Mouse (Mus musculus): ENCODE measurements around the gene Kcnab1. TPM values are rescaled to one million over a fixed set of nuclear protein-coding genes. Genes with fewer than 3 reads are reported as not detected.

The Kcnab1 gene
- polyA plus RNA-seq, 1 experiment from 2014 or later, result 3.8 TPM

DNA sequence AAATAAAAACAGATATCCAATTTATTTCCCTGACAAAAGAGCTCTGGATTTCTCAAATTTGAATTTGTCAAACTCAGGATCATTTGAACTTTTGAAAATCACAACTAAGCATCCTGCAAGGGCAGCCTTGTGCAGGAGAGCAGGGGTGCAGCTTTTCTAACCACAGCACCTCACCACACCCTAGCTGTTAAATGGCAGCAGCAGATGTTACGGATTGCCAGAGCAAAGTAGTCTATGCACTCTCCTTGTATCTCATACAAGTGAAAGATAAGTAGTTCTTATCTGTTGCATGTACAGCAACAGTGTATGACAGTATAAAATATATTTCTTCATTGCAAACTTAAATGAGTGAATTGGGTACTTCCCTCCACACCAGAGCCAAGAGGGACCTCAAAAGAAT lies 20.4 kb downstream of the Kcnab1 start:
- Histone ChIP-seq H3K4me3 (replicated peaks; ENCODE audit: low read length) (no peak overlapping the region), H3K9me3 (replicated peaks; ENCODE audit: control insufficient read depth, low read length) (no peaks in the 10 kb centered on the region), H3K9ac (ENCODE audit: low read length) (no peak overlapping the region), H3K27me3 (ENCODE audit: control insufficient read depth, insufficient read depth, low read length) (no peaks in the 10 kb centered on the region), H3K36me3 (ENCODE audit: control insufficient read depth, insufficient read depth, low read length) (no peaks in the 10 kb centered on the region), H3K4me1 (ENCODE audit: control insufficient read depth, insufficient read depth, low read length) (no peaks in the 10 kb centered on the region), H3K27ac (ENCODE audit: low read length) (no peak overlapping the region), H3K4me2 (ENCODE audit: low read depth, low read length) (no peak overlapping the region)
- WGBS, result 84% methylated on average over 1 of the region's 1 CpGs
- ATAC-seq (ENCODE audit: insufficient read depth, low FRiP score), result no peak

DNA sequence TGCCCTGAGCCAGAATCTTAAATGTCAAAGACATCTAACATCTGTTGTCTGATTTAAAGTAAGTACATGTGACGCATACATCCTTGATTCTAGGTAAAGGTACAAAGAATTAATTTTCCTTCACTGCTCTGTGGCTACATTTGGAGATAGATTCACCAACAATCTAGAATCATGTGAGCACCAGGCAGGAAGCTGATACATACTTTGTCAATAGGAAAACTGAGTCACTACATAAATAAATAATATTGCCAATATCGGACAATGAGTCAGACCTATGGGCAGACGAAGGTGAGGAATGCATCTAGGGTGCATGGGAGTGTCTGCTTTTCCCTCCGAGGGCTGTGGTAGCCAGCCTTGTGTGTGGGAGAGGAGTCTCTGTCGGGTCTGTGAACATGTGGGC lies 25.7 kb downstream of the Kcnab1 start:
- ATAC-seq (ENCODE audit: insufficient read depth, low FRiP score), result no peak

DNA sequence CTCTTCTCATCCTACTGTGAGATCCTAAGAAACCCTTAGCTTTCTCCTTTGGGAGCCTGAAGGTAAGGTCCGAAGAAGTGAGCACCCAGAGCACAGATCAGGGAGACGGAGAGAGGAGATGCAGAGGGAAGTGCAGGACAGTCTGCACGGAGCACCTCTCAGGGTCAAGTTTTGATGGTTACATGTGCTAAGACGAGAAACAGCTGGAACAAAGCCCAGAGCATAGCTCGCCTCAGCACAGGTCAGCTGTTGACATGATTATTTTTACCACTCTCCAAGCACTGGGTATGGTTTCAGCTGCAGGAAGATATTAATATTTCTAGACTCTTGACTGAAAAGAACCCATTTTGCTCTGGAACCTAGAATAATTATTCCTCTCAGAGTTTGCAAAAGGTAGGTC lies 27.7 kb downstream of the Kcnab1 start:
- no peak overlapping the region for H3K9ac ChIP-seq (ENCODE audit: low read length)
- no peaks in the 10 kb centered on the region for H3K9me3 ChIP-seq (replicated peaks; ENCODE audit: control insufficient read depth, low read length)
- H3K36me3 ChIP-seq (ENCODE audit: control insufficient read depth, insufficient read depth, low read length), result no peaks in the 10 kb centered on the region
- no peak overlapping the region for H3K4me3 ChIP-seq (replicated peaks; ENCODE audit: low read length)
- no peak overlapping the region for H3K27ac ChIP-seq (ENCODE audit: low read length)
- H3K27me3 ChIP-seq (ENCODE audit: control insufficient read depth, insufficient read depth, low read length), result no peaks in the 10 kb centered on the region
- no peak for ATAC-seq (ENCODE audit: insufficient read depth, low FRiP score)
- no peak overlapping the region for H3K4me2 ChIP-seq (ENCODE audit: low read depth, low read length)
- WGBS, result 64% methylated on average over 5 of the region's 5 CpGs
- no peaks in the 10 kb centered on the region for H3K4me1 ChIP-seq (ENCODE audit: control insufficient read depth, insufficient read depth, low read length)

More for the DNA sequence above, 25.7 kb downstream of the Kcnab1 start:
- H3K9ac ChIP-seq (ENCODE audit: low read length), result no peak overlapping the region
- no peak overlapping the region for H3K4me2 ChIP-seq (ENCODE audit: low read depth, low read length)
- H3K9me3 ChIP-seq (replicated peaks; ENCODE audit: control insufficient read depth, low read length), result no peaks in the 10 kb centered on the region
- H3K27me3 ChIP-seq (ENCODE audit: control insufficient read depth, insufficient read depth, low read length), result no peaks in the 10 kb centered on the region
- WGBS, result 65% methylated on average over 5 of the region's 5 CpGs
- H3K27ac ChIP-seq (ENCODE audit: low read length), result no peak overlapping the region
- H3K4me3 ChIP-seq (replicated peaks; ENCODE audit: low read length), result no peak overlapping the region
- no peaks in the 10 kb centered on the region for H3K4me1 ChIP-seq (ENCODE audit: control insufficient read depth, insufficient read depth, low read length)
- no peaks in the 10 kb centered on the region for H3K36me3 ChIP-seq (ENCODE audit: control insufficient read depth, insufficient read depth, low read length)

GRCm38 (mm10) chr3:65138739-65139138 lies 29.6 kb downstream of the Kcnab1 start:
- Histone ChIP-seq H3K4me3 (replicated peaks; ENCODE audit: low read length) (no peak overlapping the region), H3K4me2 (ENCODE audit: low read depth, low read length) (no peak overlapping the region), H3K27me3 (ENCODE audit: control insufficient read depth, insufficient read depth, low read length) (no peaks in the 10 kb centered on the region), H3K9me3 (replicated peaks; ENCODE audit: control insufficient read depth, low read length) (no peaks in the 10 kb centered on the region), H3K9ac (ENCODE audit: low read length) (no peak overlapping the region), H3K4me1 (ENCODE audit: control insufficient read depth, insufficient read depth, low read length) (no peaks in the 10 kb centered on the region), H3K36me3 (ENCODE audit: control insufficient read depth, insufficient read depth, low read length) (no peaks in the 10 kb centered on the region), H3K27ac (ENCODE audit: low read length) (no peak overlapping the region)
- 68% methylated on average over 3 of the region's 3 CpGs for WGBS
- ATAC-seq (ENCODE audit: insufficient read depth, low FRiP score), result no peak

DNA sequence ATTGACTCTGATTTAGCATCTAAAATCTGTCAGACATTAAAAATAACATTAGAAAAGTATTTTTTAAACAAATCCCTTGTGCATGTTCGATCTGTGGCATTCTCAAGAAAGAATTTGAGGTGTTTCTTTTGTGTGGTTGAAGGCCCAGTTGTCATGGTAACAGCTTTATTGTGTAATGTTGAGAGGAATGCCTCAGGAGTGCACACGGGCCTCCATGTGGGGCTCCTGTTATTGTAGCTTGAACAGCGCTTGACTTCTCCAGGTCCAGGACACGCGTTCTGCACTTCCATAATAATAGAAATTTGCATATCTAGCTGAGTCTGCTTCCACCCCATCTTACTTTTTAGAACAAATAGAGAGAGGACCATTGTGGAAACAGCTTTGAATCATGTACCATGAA lies 36.0 kb downstream of the Kcnab1 start:
- no peaks in the 10 kb centered on the region for H3K4me1 ChIP-seq (ENCODE audit: control insufficient read depth, insufficient read depth, low read length)
- no peaks in the 10 kb centered on the region for H3K27me3 ChIP-seq (ENCODE audit: control insufficient read depth, insufficient read depth, low read length)
- H3K4me3 ChIP-seq (replicated peaks; ENCODE audit: low read length), result no peak overlapping the region
- H3K9me3 ChIP-seq (replicated peaks; ENCODE audit: control insufficient read depth, low read length), result no peaks in the 10 kb centered on the region
- H3K4me2 ChIP-seq (ENCODE audit: low read depth, low read length), result no peak overlapping the region
- no peak for ATAC-seq (ENCODE audit: insufficient read depth, low FRiP score)
- H3K36me3 ChIP-seq (ENCODE audit: control insufficient read depth, insufficient read depth, low read length), result no peaks in the 10 kb centered on the region
- 69% methylated on average over 5 of the region's 5 CpGs for WGBS
- no peak overlapping the region for H3K27ac ChIP-seq (ENCODE audit: low read length)
- H3K9ac ChIP-seq (ENCODE audit: low read length), result no peak overlapping the region

- 85% methylated on average over 1 of the region's 1 CpGs for WGBS
Measured at GRCm38 (mm10) chr3:65151808-65152207, 42.6 kb downstream of the Kcnab1 start.

GRCm38 (mm10) chr3:65172964-65173363 lies 63.8 kb downstream of the Kcnab1 start:
- Histone ChIP-seq H3K4me2 (ENCODE audit: low read depth, low read length) (no peak overlapping the region), H3K9me3 (replicated peaks; ENCODE audit: control insufficient read depth, low read length) (no peaks in the 10 kb centered on the region), H3K36me3 (ENCODE audit: control insufficient read depth, insufficient read depth, low read length) (no peaks in the 10 kb centered on the region), H3K9ac (ENCODE audit: low read length) (no peak overlapping the region), H3K4me1 (ENCODE audit: control insufficient read depth, insufficient read depth, low read length) (no peaks in the 10 kb centered on the region), H3K4me3 (replicated peaks; ENCODE audit: low read length) (no peak overlapping the region), H3K27me3 (ENCODE audit: control insufficient read depth, insufficient read depth, low read length) (no peaks in the 10 kb centered on the region), H3K27ac (ENCODE audit: low read length) (no peak overlapping the region)
- WGBS, result 60% methylated on average over 5 of the region's 5 CpGs
- no peak for ATAC-seq (ENCODE audit: insufficient read depth, low FRiP score)

More at GRCm38 (mm10) chr3:65151808-65152207, 42.6 kb downstream of the Kcnab1 start:
- no peak overlapping the region for H3K9ac ChIP-seq (ENCODE audit: low read length)
- H3K27ac ChIP-seq (ENCODE audit: low read length), result no peak overlapping the region
- H3K4me2 ChIP-seq (ENCODE audit: low read depth, low read length), result no peak overlapping the region
- no peak for ATAC-seq (ENCODE audit: insufficient read depth, low FRiP score)
- no peak overlapping the region for H3K4me3 ChIP-seq (replicated peaks; ENCODE audit: low read length)
- no peaks in the 10 kb centered on the region for H3K27me3 ChIP-seq (ENCODE audit: control insufficient read depth, insufficient read depth, low read length)
- H3K9me3 ChIP-seq (replicated peaks; ENCODE audit: control insufficient read depth, low read length), result no peaks in the 10 kb centered on the region
- no peaks in the 10 kb centered on the region for H3K4me1 ChIP-seq (ENCODE audit: control insufficient read depth, insufficient read depth, low read length)
- H3K36me3 ChIP-seq (ENCODE audit: control insufficient read depth, insufficient read depth, low read length), result no peaks in the 10 kb centered on the region

GRCm38 (mm10) chr3:65174564-65174963 lies 65.4 kb downstream of the Kcnab1 start:
- Histone ChIP-seq H3K4me3 (replicated peaks; ENCODE audit: low read length) (no peak overlapping the region), H3K27ac (ENCODE audit: low read length) (no peak overlapping the region), H3K27me3 (ENCODE audit: control insufficient read depth, insufficient read depth, low read length) (no peaks in the 10 kb centered on the region), H3K4me1 (ENCODE audit: control insufficient read depth, insufficient read depth, low read length) (no peaks in the 10 kb centered on the region), H3K4me2 (ENCODE audit: low read depth, low read length) (no peak overlapping the region), H3K9me3 (replicated peaks; ENCODE audit: control insufficient read depth, low read length) (no peaks in the 10 kb centered on the region), H3K9ac (ENCODE audit: low read length) (no peak overlapping the region), H3K36me3 (ENCODE audit: control insufficient read depth, insufficient read depth, low read length) (no peaks in the 10 kb centered on the region)
- WGBS, result 85% methylated on average over 12 of the region's 12 CpGs
- no peak for ATAC-seq (ENCODE audit: insufficient read depth, low FRiP score)

DNA sequence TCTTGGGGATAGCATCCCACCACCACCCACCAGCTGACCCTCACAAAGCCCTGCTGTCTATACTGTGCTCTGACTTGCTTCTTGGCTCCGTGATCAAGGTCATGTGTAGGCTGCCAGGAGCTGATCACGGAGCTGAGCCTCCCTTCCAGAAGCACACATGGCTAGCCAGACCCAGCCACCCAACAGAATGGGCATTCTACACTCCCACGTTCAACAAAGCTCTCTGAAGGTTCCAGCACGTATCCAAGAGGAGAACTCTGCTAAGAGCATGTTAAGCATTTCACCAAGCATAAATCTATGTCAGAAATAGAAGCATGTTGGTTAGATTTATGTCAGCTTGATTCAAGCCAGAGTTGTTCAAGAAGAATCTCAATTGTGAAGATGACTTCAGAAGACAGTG lies 66.6 kb downstream of the Kcnab1 start:
- no peak for ATAC-seq (ENCODE audit: insufficient read depth, low FRiP score)
- WGBS, result 72% methylated on average over 4 of the region's 4 CpGs
- Histone ChIP-seq H3K4me1 (ENCODE audit: control insufficient read depth, insufficient read depth, low read length) (no peaks in the 10 kb centered on the region), H3K36me3 (ENCODE audit: control insufficient read depth, insufficient read depth, low read length) (no peaks in the 10 kb centered on the region), H3K27me3 (ENCODE audit: control insufficient read depth, insufficient read depth, low read length) (no peaks in the 10 kb centered on the region), H3K4me2 (ENCODE audit: low read depth, low read length) (no peak overlapping the region), H3K27ac (ENCODE audit: low read length) (no peak overlapping the region), H3K9ac (ENCODE audit: low read length) (no peak overlapping the region), H3K9me3 (replicated peaks; ENCODE audit: control insufficient read depth, low read length) (no peaks in the 10 kb centered on the region), H3K4me3 (replicated peaks; ENCODE audit: low read length) (no peak overlapping the region)

GRCm38 (mm10) chr3:65176846-65177245 lies 67.7 kb downstream of the Kcnab1 start:
- no peaks in the 10 kb centered on the region for H3K4me1 ChIP-seq (ENCODE audit: control insufficient read depth, insufficient read depth, low read length)
- H3K27ac ChIP-seq (ENCODE audit: low read length), result no peak overlapping the region
- H3K9me3 ChIP-seq (replicated peaks; ENCODE audit: control insufficient read depth, low read length), result no peaks in the 10 kb centered on the region
- H3K9ac ChIP-seq (ENCODE audit: low read length), result no peak overlapping the region
- H3K27me3 ChIP-seq (ENCODE audit: control insufficient read depth, insufficient read depth, low read length), result no peaks in the 10 kb centered on the region
- no peak overlapping the region for H3K4me2 ChIP-seq (ENCODE audit: low read depth, low read length)
- no peak overlapping the region for H3K4me3 ChIP-seq (replicated peaks; ENCODE audit: low read length)
- H3K36me3 ChIP-seq (ENCODE audit: control insufficient read depth, insufficient read depth, low read length), result no peaks in the 10 kb centered on the region
- no peak for ATAC-seq (ENCODE audit: insufficient read depth, low FRiP score)

Data from stomach, embryonic 16.5 days (tissue).